Mouse (Mus musculus) testis, adult 2 months (tissue): Measurements from ENCODE around the gene Gm20388.

Source experiments
- CTCF ChIP-seq: fragments of 200-500 bp; IDR thresholded peaks from 2 replicates; pipeline ENCODE4 v1.5.1; 2012; ENCODE audit warnings: low read depth, mild to moderate bottlenecking, inconsistent platforms, low read length, moderate library complexity; ENCODE audit not compliant: control insufficient read depth, insufficient read depth, insufficient replicate concordance
- POLR2A ChIP-seq: fragments of 200-500 bp; IDR thresholded peaks from 2 replicates; pipeline ENCODE4 v1.6.1; 2012; ENCODE audit warnings: low read depth, mild to moderate bottlenecking, inconsistent platforms, low read length, moderate library complexity; ENCODE audit not compliant: control insufficient read depth

GRCm38 (mm10) chr8:121115136-121115535 is 1204.5 kb downstream of the Gm20388 start:
- TF ChIP-seq POLR2A (no peak), CTCF (no peak)
